Mouse (Mus musculus): ENCODE measurements around the gene Prrc2b. TPM values are rescaled to one million over a fixed set of nuclear protein-coding genes. Genes with fewer than 3 reads are reported as not detected.

Gene Prrc2b
- polyA plus RNA-seq, 1 experiment, result 44.5 TPM

DNA sequence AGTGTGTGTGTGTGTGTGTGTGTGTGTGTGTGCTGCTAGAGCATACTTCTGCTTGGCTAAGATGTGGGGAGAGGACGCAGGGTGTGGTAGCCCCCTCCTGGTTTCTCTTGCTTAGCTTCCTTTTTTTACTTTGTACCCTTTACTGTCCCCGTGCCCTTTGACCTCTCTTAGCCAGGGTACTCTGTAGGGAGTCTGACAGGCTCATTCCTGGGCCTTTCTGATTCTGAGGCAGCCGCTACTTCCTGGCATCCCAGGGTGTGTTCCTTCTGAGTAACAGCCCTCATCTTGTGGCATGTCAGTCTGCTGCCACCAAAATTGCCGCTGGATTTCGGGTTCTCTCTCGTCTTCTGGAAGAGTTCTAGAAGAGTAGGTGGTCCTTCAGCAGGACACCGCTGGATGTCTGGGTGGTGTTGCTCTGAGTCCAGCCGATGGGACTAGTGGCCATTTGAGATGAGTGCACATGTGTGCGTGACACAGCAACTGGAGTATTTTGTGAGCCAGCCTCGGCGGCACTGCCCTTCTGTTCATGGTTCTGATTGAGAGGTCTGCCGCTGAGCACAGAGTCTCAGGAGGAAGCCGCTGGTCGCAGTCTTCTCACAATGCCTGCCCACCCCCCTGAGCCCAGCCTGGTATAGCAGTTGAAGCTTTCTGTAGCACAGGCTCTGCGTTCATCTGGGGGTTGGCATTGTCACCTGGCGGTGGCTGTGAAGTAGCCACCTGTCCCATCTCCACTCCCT lies 16.3 kb downstream of the Prrc2b start:
- Histone ChIP-seq H3K4me3 (replicated peaks; ENCODE audit: control insufficient read depth, low read depth, low read length) (peak overlapping the region; percentile 10), H3K4me1 (ENCODE audit: control insufficient read depth, insufficient read depth, low read length) (peaks cover 17% of the 10 kb centered on the region), H3K27ac (ENCODE audit: control insufficient read depth, insufficient read depth, low read depth, low read length, poor library complexity) (peak overlapping the region; percentile 68)
- TF ChIP-seq POLR2A (IDR thresholded peaks at IDR 0.05; ENCODE audit: borderline replicate concordance, control insufficient read depth, low read depth, low read length) (no peak), CTCF (IDR thresholded peaks at IDR 0.05; ENCODE audit: control insufficient read depth, insufficient read depth, low read length) (no peak)
- WGBS, result 10% methylated on average over 16 of the region's 16 CpGs

DNA sequence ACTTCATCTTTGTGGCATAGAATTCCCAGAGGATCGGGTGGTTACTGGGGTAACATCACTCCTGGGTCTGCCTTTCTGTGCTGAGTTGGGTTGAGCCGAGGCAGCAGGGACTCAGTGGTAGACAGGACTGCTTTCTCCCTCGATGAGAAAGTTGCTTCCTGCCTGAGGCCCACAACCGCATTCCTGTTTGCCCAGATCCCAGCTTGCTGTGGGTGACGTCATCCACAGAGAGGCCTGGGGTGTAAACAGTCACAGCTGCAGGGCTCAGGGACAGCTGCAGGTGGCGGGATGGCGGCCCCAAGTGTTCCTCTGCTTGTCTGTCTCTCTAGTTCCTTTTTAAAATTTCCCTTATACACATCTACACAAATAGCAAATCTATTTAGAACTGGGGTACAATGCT lies 16.9 kb downstream of the Prrc2b start:
- Histone ChIP-seq H3K4me1 (ENCODE audit: control insufficient read depth, insufficient read depth, low read length) (peaks cover 17% of the 10 kb centered on the region), H3K4me3 (replicated peaks; ENCODE audit: control insufficient read depth, low read depth, low read length) (no peak overlapping the region), H3K27ac (ENCODE audit: control insufficient read depth, insufficient read depth, low read depth, low read length, poor library complexity) (peak overlapping the region; percentile 68)
- WGBS, result 2% methylated on average over 7 of the region's 7 CpGs
- TF ChIP-seq POLR2A (IDR thresholded peaks at IDR 0.05; ENCODE audit: borderline replicate concordance, control insufficient read depth, low read depth, low read length) (no peak), CTCF (IDR thresholded peaks at IDR 0.05; ENCODE audit: control insufficient read depth, insufficient read depth, low read length) (no peak)

DNA sequence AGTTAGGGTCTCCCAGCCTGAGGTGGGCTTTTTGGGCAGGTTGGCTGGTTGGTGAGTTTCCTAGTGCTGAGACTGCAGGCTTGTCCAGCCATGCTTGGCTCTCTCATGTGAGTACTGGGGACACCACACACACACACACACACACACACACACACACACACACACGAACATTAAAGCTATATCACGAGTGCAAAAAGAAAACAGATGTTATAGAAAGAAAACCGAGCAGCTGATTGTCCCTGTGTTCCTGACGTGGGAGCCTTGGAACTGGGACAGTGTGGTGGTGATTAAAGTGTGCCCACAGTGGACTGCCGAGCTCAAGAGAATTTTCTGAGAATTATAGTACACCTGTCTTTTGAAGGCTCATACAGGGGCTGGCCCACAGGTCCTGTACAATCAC lies 18.4 kb downstream of the Prrc2b start:
- Histone ChIP-seq H3K27ac (ENCODE audit: control insufficient read depth, insufficient read depth, low read depth, low read length, poor library complexity) (no peak overlapping the region; the same call in 1 of the 2 replicates), H3K4me1 (ENCODE audit: control insufficient read depth, insufficient read depth, low read length) (peaks cover 17% of the 10 kb centered on the region), H3K4me3 (replicated peaks; ENCODE audit: control insufficient read depth, low read depth, low read length) (no peak overlapping the region)
- TF ChIP-seq CTCF (IDR thresholded peaks at IDR 0.05; ENCODE audit: control insufficient read depth, insufficient read depth, low read length) (no peak), POLR2A (IDR thresholded peaks at IDR 0.05; ENCODE audit: borderline replicate concordance, control insufficient read depth, low read depth, low read length) (no peak)
- WGBS, result 76% methylated on average over 5 of the region's 5 CpGs

DNA sequence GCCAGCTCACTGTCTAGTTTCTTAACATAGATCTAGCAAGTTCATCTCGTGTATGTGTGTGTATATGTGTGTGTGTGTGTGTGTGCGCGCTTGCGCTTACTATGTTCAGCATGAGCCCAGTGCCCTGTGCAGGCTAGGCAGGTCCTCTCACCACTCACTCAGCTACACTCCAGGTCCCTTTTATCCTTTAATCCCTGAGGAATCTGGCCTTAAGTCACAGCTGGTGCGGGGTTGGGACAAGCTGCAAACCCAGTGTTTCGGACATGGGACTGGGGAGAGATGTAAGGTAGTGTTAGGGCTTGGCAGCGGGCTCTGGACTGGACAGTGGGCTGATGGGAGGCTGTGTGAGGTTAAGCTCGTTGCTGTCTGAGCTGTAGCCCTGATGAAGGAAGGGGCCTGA lies 19.1 kb downstream of the Prrc2b start:
- Histone ChIP-seq H3K4me1 (ENCODE audit: control insufficient read depth, insufficient read depth, low read length) (peaks cover 13% of the 10 kb centered on the region), H3K4me3 (replicated peaks; ENCODE audit: control insufficient read depth, low read depth, low read length) (no peak overlapping the region), H3K27ac (ENCODE audit: control insufficient read depth, insufficient read depth, low read depth, low read length, poor library complexity) (no peak overlapping the region)
- TF ChIP-seq POLR2A (IDR thresholded peaks at IDR 0.05; ENCODE audit: borderline replicate concordance, control insufficient read depth, low read depth, low read length) (no peak), CTCF (IDR thresholded peaks at IDR 0.05; ENCODE audit: control insufficient read depth, insufficient read depth, low read length) (no peak)
- 83% methylated on average over 8 of the region's 8 CpGs for WGBS

DNA sequence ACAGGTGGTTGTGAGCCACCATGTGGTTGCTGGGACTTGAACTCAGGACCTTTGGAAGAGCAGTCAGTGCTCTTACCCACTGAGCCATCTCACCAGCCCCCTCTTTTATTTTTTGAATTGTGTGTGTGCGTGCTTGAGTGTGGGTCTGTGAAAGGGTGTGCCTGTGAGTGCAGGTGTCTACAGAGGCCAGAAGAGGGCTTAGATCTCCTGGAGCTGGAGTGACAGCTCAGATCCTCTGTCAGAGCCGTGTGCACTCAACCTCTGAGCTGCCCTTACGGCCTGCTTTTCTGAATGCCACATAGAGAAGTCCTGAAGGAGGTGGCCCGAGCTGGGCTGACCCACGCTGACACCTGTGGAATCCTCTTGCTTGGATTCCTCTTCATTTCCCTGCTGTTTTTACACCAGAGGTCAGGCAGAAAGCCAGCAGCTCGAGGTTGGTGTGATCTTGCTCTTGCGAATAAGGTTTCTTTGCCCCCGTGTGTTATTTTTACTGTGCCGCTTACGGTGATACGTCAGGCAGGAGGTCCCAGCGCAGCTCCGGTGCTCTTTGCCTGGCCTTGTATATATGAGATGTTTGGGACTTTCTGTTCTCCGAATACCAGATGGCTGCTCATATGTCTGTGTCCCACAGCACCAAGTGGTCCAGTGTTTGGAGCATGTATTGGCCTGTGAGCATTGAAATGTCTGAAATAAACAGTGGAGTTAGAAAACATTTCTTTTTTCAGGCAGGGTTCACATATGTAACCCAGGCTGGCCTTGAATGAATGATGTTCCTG lies 21.0 kb downstream of the Prrc2b start:
- 87% methylated on average over 14 of the region's 14 CpGs for WGBS
- H3K4me1 ChIP-seq (ENCODE audit: control insufficient read depth, insufficient read depth, low read length), result peaks cover 5% of the 10 kb centered on the region
- TF ChIP-seq POLR2A (IDR thresholded peaks at IDR 0.05; ENCODE audit: borderline replicate concordance, control insufficient read depth, low read depth, low read length) (no peak), CTCF (IDR thresholded peaks at IDR 0.05; ENCODE audit: control insufficient read depth, insufficient read depth, low read length) (no peak)
- no peak overlapping the region for H3K4me3 ChIP-seq (replicated peaks; ENCODE audit: control insufficient read depth, low read depth, low read length)
- no peak overlapping the region for H3K27ac ChIP-seq (ENCODE audit: control insufficient read depth, insufficient read depth, low read depth, low read length, poor library complexity)

DNA sequence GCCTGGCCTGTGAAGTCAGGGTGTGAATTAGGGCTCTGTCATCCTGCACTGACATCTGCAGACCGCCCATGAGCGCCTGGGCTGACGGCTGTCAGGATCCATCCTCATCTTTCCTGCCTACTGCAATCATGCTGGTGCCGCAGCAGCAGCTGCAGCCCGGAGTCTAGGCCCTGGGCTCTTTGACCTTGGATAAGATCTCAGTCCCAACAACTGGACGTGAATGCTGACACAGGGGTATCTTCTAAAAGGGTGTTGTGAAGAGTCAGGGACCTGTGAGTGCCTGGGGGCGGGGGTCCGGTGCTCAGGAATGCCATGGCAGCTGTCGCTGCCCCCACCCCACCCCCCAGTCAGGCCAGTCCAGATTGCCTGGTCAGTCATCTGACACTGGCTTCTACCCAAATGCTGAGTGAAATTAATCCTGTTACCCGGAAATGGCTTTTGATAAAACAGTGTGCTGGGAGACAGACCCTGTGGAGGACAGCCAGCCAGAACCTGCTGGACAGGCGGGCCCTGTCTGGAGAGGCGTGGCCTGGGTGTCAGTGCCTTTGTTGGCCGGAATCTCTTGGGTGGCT lies 23.4 kb downstream of the Prrc2b start:
- H3K4me1 ChIP-seq (ENCODE audit: control insufficient read depth, insufficient read depth, low read length), result no peaks in the 10 kb centered on the region; the same call in none of the 2 replicates
- TF ChIP-seq CTCF (IDR thresholded peaks at IDR 0.05; ENCODE audit: control insufficient read depth, insufficient read depth, low read length), result no peak
- TF ChIP-seq POLR2A (IDR thresholded peaks at IDR 0.05; ENCODE audit: borderline replicate concordance, control insufficient read depth, low read depth, low read length), result no peak
- no peak overlapping the region for H3K4me3 ChIP-seq (replicated peaks; ENCODE audit: control insufficient read depth, low read depth, low read length)
- 78% methylated on average over 13 of the region's 13 CpGs for WGBS
- no peak overlapping the region for H3K27ac ChIP-seq (ENCODE audit: control insufficient read depth, insufficient read depth, low read depth, low read length, poor library complexity)

DNA sequence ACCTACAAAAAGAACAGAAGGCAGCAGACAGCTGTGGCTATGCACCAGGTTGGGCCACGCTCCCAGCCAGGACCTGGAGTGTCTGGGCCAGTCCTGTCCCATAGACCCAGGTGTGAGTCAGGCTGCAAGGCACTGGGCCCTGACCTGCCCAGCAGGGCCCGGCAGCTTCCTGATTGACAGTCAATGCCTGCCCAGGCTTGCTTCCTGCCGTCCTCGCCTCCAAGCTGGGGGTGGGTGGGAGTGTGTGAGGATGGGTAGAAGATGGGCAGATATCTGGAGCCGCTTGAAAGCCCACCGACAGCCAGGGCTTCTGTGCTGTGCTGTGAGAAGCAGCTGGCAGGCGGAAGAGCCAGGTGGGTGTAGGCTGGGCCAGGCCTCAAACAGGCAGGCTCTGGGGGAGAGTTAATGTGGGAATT lies 24.2 kb downstream of the Prrc2b start:
- no peak overlapping the region for H3K27ac ChIP-seq (ENCODE audit: control insufficient read depth, insufficient read depth, low read depth, low read length, poor library complexity)
- 55% methylated on average over 7 of the region's 7 CpGs for WGBS
- H3K4me3 ChIP-seq (replicated peaks; ENCODE audit: control insufficient read depth, low read depth, low read length), result no peak overlapping the region
- H3K4me1 ChIP-seq (ENCODE audit: control insufficient read depth, insufficient read depth, low read length), result no peaks in the 10 kb centered on the region; the same call in none of the 2 replicates
- TF ChIP-seq CTCF (IDR thresholded peaks at IDR 0.05; ENCODE audit: control insufficient read depth, insufficient read depth, low read length) (no peak), POLR2A (IDR thresholded peaks at IDR 0.05; ENCODE audit: borderline replicate concordance, control insufficient read depth, low read depth, low read length) (no peak)

DNA sequence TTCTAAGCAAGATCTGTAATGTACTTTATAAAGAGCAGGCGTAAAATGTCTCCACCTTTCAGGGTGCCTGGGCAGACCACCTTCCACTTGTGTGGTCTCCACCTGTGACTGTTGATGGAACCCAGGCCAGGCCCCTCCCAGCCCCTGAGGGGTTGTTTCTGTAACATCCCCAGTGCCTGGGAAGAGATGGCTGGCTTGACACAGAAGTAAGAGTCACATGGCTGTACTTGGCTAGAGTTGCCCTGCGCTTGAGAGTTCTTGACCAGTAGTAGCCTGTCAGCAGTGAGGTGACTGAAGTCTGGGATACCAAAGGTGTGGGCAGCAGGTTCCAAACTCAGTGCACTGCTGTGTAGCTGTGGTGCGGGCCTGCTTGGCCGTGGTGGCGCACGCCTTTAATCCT lies 24.6 kb downstream of the Prrc2b start:
- TF ChIP-seq CTCF (IDR thresholded peaks at IDR 0.05; ENCODE audit: control insufficient read depth, insufficient read depth, low read length), result no peak
- no peak for TF ChIP-seq POLR2A (IDR thresholded peaks at IDR 0.05; ENCODE audit: borderline replicate concordance, control insufficient read depth, low read depth, low read length)
- no peak overlapping the region for H3K27ac ChIP-seq (ENCODE audit: control insufficient read depth, insufficient read depth, low read depth, low read length, poor library complexity)
- 89% methylated on average over 6 of the region's 6 CpGs for WGBS
- no peaks in the 10 kb centered on the region; the same call in none of the 2 replicates for H3K4me1 ChIP-seq (ENCODE audit: control insufficient read depth, insufficient read depth, low read length)
- H3K4me3 ChIP-seq (replicated peaks; ENCODE audit: control insufficient read depth, low read depth, low read length), result no peak overlapping the region
